Mouse (Mus musculus): ENCODE results near the gene Icmt. TPM values are rescaled to one million over a fixed set of nuclear protein-coding genes. Genes with fewer than 3 reads are reported as not detected.

Gene Icmt
- polyA plus RNA-seq, 1 experiment from 2014 or later, result 25.8 TPM

Other genes starting within 250 kb of the Icmt start
- 9.0 and 9.2 TPM in 2 replicates for gene Plekhg5, start 224.7 kb upstream of the Icmt start, polyA plus RNA-seq (2014; fragmentation: Nextera tagmentation; extraction: Ambion mirVana)
- gene Tnfrsf25, start 181.3 kb upstream of the Icmt start, polyA plus RNA-seq (2014; fragmentation: Nextera tagmentation; extraction: Ambion mirVana), result 0.97 and 0.98 TPM in 2 replicates
- 22.8 and 24.2 TPM in 2 replicates for gene Espn, start 144.9 kb upstream of the Icmt start, polyA plus RNA-seq (2014; fragmentation: Nextera tagmentation; extraction: Ambion mirVana)
- gene Hes2, start 138.4 kb upstream of the Icmt start, polyA plus RNA-seq (2014; fragmentation: Nextera tagmentation; extraction: Ambion mirVana), result not detected in 2 replicates
- 61.5 and 69.7 TPM in 2 replicates for gene Acot7, start 119.1 kb upstream of the Icmt start, polyA plus RNA-seq (2014; fragmentation: Nextera tagmentation; extraction: Ambion mirVana)
- 8.2 and 9.4 TPM in 2 replicates for gene Gpr153, start 23.0 kb upstream of the Icmt start, polyA plus RNA-seq (2014; fragmentation: Nextera tagmentation; extraction: Ambion mirVana)
- not detected in 2 replicates for gene Hes3, start 5.6 kb upstream of the Icmt start, polyA plus RNA-seq (2014; fragmentation: Nextera tagmentation; extraction: Ambion mirVana)
- 1.7 and 1.8 TPM in 2 replicates for gene Rnf207, start 21.8 kb downstream of the Icmt start, polyA plus RNA-seq (2014; fragmentation: Nextera tagmentation; extraction: Ambion mirVana)
- 473 and 504 TPM in 2 replicates for gene Rpl22, start 28.5 kb downstream of the Icmt start, polyA plus RNA-seq (2014; fragmentation: Nextera tagmentation; extraction: Ambion mirVana)
- 1.1 and 1.7 TPM in 2 replicates for gene Chd5, start 41.4 kb downstream of the Icmt start, polyA plus RNA-seq (2014; fragmentation: Nextera tagmentation; extraction: Ambion mirVana)
- gene Nphp4, start 179.5 kb downstream of the Icmt start, polyA plus RNA-seq (2014; fragmentation: Nextera tagmentation; extraction: Ambion mirVana), result 2.7 TPM in 2 replicates
- gene Kcnab2, start 180.6 kb downstream of the Icmt start, polyA plus RNA-seq (2014; fragmentation: Nextera tagmentation; extraction: Ambion mirVana), result 3.8 TPM in 2 replicates